Mouse (Mus musculus): Measurements from ENCODE around the gene Tiam1.
A peak's percentile ranks its signal among the peaks of the same experiment; 100 is the strongest.

Tiam1 gene

GRCm38 (mm10) chr16:89841894-89842293 is 301.7 kb downstream of the Tiam1 start:
- no peak for DNase-seq (ENCODE audit: low spot score in 2 of 2)

GRCm38 (mm10) chr16:89840361-89840760 is 303.2 kb downstream of the Tiam1 start:
- no peak for DNase-seq (ENCODE audit: low spot score in 2 of 2)

GRCm38 (mm10) chr16:89839829-89840228 is 303.7 kb downstream of the Tiam1 start:
- no peak for DNase-seq (ENCODE audit: low spot score in 2 of 2)

- peak in 1 of 2 experiments; percentile 56 for DNase-seq (ENCODE audit: low spot score in 2 of 2)
Measured at GRCm38 (mm10) chr16:89837096-89837495, 306.5 kb downstream of the Tiam1 start.

GRCm38 (mm10) chr16:89835551-89835950 is 308.0 kb downstream of the Tiam1 start:
- DNase-seq (ENCODE audit: low spot score in 2 of 2) = no peak

- DNase-seq (ENCODE audit: low spot score in 2 of 2) = no peak
Measured at GRCm38 (mm10) chr16:89833011-89833410, 310.6 kb downstream of the Tiam1 start.

- DNase-seq (ENCODE audit: low spot score in 2 of 2) = no peak
Measured at GRCm38 (mm10) chr16:89831172-89831571, 312.4 kb downstream of the Tiam1 start.

- no peak for DNase-seq (ENCODE audit: low spot score in 2 of 2)
Measured at GRCm38 (mm10) chr16:89830221-89830648, 313.3 kb downstream of the Tiam1 start.

GRCm38 (mm10) chr16:89827496-89828125 is 316.0 kb downstream of the Tiam1 start:
- no peak for DNase-seq (ENCODE audit: low spot score in 2 of 2)

GRCm38 (mm10) chr16:89825875-89826274 is 317.7 kb downstream of the Tiam1 start:
- no peak for DNase-seq (ENCODE audit: low spot score in 2 of 2)

- no peak for DNase-seq (ENCODE audit: low spot score in 2 of 2)
Measured at GRCm38 (mm10) chr16:89822882-89823281, 320.7 kb downstream of the Tiam1 start.

- no peak for DNase-seq (ENCODE audit: low spot score in 2 of 2)
Measured at GRCm38 (mm10) chr16:89818661-89819060, 324.9 kb downstream of the Tiam1 start.

- no peak for DNase-seq (ENCODE audit: low spot score in 2 of 2)
Measured at GRCm38 (mm10) chr16:89817861-89818630, 325.5 kb downstream of the Tiam1 start.

- no peak for DNase-seq (ENCODE audit: low spot score in 2 of 2)
Measured at GRCm38 (mm10) chr16:89817301-89817700, 326.3 kb downstream of the Tiam1 start.

- DNase-seq (ENCODE audit: low spot score in 2 of 2) = no peak
Measured at GRCm38 (mm10) chr16:89816506-89817172, 326.9 kb downstream of the Tiam1 start.

- DNase-seq (ENCODE audit: low spot score in 2 of 2) = no peak
Measured at GRCm38 (mm10) chr16:89813536-89813935, 330.0 kb downstream of the Tiam1 start.

- no peak for DNase-seq (ENCODE audit: low spot score in 2 of 2)
Measured at GRCm38 (mm10) chr16:89812891-89813290, 330.7 kb downstream of the Tiam1 start.

- DNase-seq (ENCODE audit: low spot score in 2 of 2) = no peak
Measured at GRCm38 (mm10) chr16:89810398-89810797, 333.2 kb downstream of the Tiam1 start.

GRCm38 (mm10) chr16:89808168-89808567 is 335.4 kb downstream of the Tiam1 start:
- DNase-seq (ENCODE audit: low spot score in 2 of 2) = no peak

GRCm38 (mm10) chr16:89805946-89806345 is 337.6 kb downstream of the Tiam1 start:
- no peak for DNase-seq (ENCODE audit: low spot score in 2 of 2)

- DNase-seq (ENCODE audit: low spot score in 2 of 2) = no peak
Measured at GRCm38 (mm10) chr16:89805210-89805609, 338.4 kb downstream of the Tiam1 start.

- DNase-seq (ENCODE audit: low spot score in 2 of 2) = no peak
Measured at GRCm38 (mm10) chr16:89801493-89801892, 342.1 kb downstream of the Tiam1 start.

GRCm38 (mm10) chr16:89799772-89800171 is 343.8 kb downstream of the Tiam1 start:
- DNase-seq (ENCODE audit: low spot score in 2 of 2) = no peak

Measured in urinary bladder, adult 18-20 months (tissue).